Mouse (Mus musculus): Measurements from ENCODE around the gene Ptpro. TPM values are rescaled to one million over a fixed set of nuclear protein-coding genes. Genes with fewer than 3 reads are reported as not detected.
"Not testable (repeated sequence)": the region's sequence is repeated elsewhere in the genome, so short reads cannot be mapped to it uniquely, and the experiment has no call there.

The Ptpro gene
- polyA plus RNA-seq, 1 experiment from 2014 or later = 2.6 TPM

DNA sequence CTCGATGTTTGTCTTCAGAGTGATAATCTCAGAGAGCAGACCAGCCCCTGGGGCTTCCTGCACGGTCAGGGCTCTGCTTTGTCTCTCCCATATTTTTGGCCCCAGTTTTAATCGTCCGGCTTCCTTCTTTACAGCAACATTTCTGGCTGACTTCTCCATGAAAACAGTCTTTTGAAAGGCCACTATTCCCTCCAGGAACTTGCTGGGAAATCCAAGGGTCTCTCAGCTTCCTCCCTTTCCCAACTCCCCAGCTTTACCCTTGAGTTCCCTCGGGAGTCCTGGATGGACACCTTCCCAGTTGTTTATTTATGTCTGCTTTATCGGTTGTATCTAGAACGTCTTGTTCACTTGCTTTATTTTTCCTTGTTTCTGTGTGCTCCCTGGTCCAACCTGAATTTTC lies 205.1 kb downstream of the Ptpro start:
- no peak for ATAC-seq (ENCODE audit: insufficient number of reproducible peaks, low FRiP score, low TSS enrichment, low read depth)
- no peak overlapping the region for H3K4me3 ChIP-seq (replicated peaks)
- H3K9ac ChIP-seq = no peak overlapping the region
- H3K36me3 ChIP-seq = no peaks in the 10 kb centered on the region
- no peaks in the 10 kb centered on the region for H3K27me3 ChIP-seq
- peaks cover 9% of the 10 kb centered on the region; the same call in 1 of the 2 replicates for H3K4me1 ChIP-seq
- no peak overlapping the region for H3K4me2 ChIP-seq (replicated peaks)
- 36% methylated on average over 7 of the region's 7 CpGs for WGBS
- no peaks in the 10 kb centered on the region for H3K9me3 ChIP-seq (replicated peaks)
- no peak overlapping the region for H3K27ac ChIP-seq (replicated peaks)

DNA sequence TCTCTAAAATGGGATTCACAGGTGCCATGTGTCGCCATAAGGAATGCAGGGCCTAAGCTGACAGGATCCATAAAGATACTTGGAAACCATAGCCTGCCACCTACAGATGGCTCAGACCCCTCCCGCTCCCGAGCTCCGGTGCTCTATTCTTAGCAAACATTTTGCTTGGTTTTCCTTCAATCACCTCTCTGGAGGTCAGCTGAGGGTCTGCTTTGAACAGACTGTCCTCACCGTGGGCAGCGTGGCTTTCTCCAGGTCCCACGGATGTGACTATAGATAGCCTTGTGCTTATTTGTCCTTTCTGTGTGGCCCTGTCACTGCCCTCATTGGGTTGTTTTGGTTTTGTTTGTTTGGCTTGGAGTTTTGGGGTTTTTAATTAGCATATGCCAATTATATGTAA lies 206.0 kb downstream of the Ptpro start:
- Histone ChIP-seq H3K9me3 (replicated peaks) (no peaks in the 10 kb centered on the region), H3K9ac (no peak overlapping the region), H3K4me2 (replicated peaks) (no peak overlapping the region), H3K27ac (replicated peaks) (no peak overlapping the region), H3K27me3 (no peaks in the 10 kb centered on the region), H3K4me3 (replicated peaks) (no peak overlapping the region), H3K4me1 (peaks cover 9% of the 10 kb centered on the region; the same call in 1 of the 2 replicates), H3K36me3 (no peaks in the 10 kb centered on the region)
- ATAC-seq (ENCODE audit: insufficient number of reproducible peaks, low FRiP score, low TSS enrichment, low read depth) = no peak
- WGBS = 84% methylated on average over 7 of the region's 7 CpGs

DNA sequence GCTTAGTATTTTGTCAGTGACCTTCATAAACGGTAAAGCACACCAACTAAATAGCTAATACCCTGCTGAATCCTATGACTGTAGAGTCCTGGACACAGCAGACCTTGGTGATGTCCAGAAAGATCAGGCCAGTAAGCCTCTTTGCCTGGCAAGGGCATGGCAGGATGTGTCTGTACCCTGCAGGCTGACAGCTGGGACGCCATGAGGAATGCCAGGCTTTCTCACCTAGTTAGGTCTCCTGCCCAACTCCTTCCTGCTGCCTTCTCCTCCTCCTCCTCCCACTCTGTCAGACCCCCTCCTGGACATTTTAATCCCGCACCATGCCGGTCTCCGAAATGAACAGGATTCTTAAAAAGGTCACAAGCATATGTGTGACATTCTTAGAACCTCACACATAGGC lies 211.7 kb downstream of the Ptpro start:
- Histone ChIP-seq H3K4me2 (replicated peaks) (no peak overlapping the region), H3K27me3 (no peaks in the 10 kb centered on the region), H3K9ac (no peak overlapping the region), H3K9me3 (replicated peaks) (no peaks in the 10 kb centered on the region), H3K27ac (replicated peaks) (no peak overlapping the region), H3K36me3 (no peaks in the 10 kb centered on the region), H3K4me3 (replicated peaks) (no peak overlapping the region), H3K4me1 (peaks cover 9% of the 10 kb centered on the region)
- 91% methylated on average over 5 of the region's 5 CpGs for WGBS
- ATAC-seq (ENCODE audit: insufficient number of reproducible peaks, low FRiP score, low TSS enrichment, low read depth) = no peak

DNA sequence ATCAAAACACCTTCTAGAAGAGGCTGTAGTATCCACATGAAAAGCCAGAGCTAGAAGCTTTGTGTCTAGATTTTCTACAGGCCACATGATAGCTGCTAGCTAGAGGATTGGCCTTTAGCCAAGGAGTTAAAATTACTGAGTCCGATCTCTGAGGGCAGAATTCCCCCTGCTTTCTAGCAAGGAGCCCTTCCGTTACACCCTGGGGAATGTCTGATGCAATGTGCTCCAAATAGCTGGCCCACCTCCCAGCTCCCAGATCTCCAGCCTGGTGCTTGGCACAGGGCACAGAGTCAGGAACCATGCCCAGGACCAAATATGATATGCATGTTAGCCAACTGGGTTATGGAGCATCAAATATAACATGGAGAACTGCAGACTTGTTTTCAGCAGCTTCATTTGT lies 213.1 kb downstream of the Ptpro start:
- no peak overlapping the region for H3K9ac ChIP-seq
- H3K4me1 ChIP-seq = peaks cover 9% of the 10 kb centered on the region
- no peaks in the 10 kb centered on the region for H3K36me3 ChIP-seq
- peak; percentile 79 for ATAC-seq (ENCODE audit: insufficient number of reproducible peaks, low FRiP score, low TSS enrichment, low read depth)
- 6% methylated on average over 2 of the region's 2 CpGs for WGBS
- H3K27ac ChIP-seq (replicated peaks) = peak overlapping the region; percentile 23; the same call in 1 of the 2 replicates
- H3K27me3 ChIP-seq = no peaks in the 10 kb centered on the region
- H3K4me2 ChIP-seq (replicated peaks) = no peak overlapping the region
- H3K9me3 ChIP-seq (replicated peaks) = no peaks in the 10 kb centered on the region
- H3K4me3 ChIP-seq (replicated peaks) = no peak overlapping the region

DNA sequence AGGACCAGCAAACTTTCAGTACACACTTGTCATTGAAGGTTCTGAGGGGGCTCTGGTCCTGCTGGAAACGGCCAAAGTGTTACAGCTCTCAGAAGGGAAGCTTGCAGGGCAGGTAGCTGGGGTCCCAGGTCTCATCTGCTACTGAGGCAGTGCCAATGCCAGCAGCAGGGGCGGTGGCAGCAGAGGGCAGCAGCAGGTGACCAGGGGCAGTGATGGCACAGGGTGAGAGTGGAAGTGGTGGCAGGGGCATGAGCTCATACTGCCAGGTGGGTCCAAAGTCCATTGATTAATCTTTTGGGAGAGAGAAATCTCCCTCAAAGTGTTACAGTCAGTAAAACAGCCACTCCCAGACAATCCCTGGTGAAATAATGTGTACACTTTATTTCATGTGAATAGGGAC lies 214.1 kb downstream of the Ptpro start:
- H3K4me1 ChIP-seq = peaks cover 18% of the 10 kb centered on the region
- no peak for ATAC-seq (ENCODE audit: insufficient number of reproducible peaks, low FRiP score, low TSS enrichment, low read depth)
- no peaks in the 10 kb centered on the region for H3K27me3 ChIP-seq
- no peak overlapping the region for H3K4me2 ChIP-seq (replicated peaks)
- H3K9ac ChIP-seq = no peak overlapping the region
- H3K27ac ChIP-seq (replicated peaks) = no peak overlapping the region
- no peak overlapping the region for H3K4me3 ChIP-seq (replicated peaks)
- no peaks in the 10 kb centered on the region for H3K9me3 ChIP-seq (replicated peaks)
- 82% methylated on average over 2 of the region's 2 CpGs for WGBS
- H3K36me3 ChIP-seq = no peaks in the 10 kb centered on the region

DNA sequence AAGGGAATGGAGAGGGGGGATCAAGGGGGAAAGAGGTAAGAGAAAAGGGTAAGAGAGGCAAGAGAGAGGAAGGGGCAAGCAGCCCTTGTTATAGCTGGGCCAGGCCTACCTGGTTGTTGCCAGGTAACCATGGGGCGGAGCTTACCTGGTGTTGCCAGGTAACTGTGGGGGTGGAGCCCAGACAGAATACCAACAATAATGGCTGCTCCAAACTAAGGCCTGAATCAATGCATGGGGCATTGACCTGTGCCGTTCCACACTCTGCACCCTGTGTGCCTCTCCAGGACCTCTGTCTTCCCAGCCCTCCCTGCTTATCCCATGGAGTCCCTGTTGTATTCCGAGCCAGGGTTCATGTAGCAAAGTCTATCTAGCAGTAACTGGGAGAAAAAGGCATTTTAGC lies 215.6 kb downstream of the Ptpro start:
- Histone ChIP-seq H3K9me3 (replicated peaks) (no peaks in the 10 kb centered on the region), H3K4me2 (replicated peaks) (no peak overlapping the region), H3K4me1 (peaks cover 28% of the 10 kb centered on the region), H3K27ac (replicated peaks) (no peak overlapping the region), H3K36me3 (no peaks in the 10 kb centered on the region), H3K27me3 (no peaks in the 10 kb centered on the region), H3K4me3 (replicated peaks) (no peak overlapping the region), H3K9ac (no peak overlapping the region)
- 89% methylated on average over 3 of the region's 3 CpGs for WGBS
- ATAC-seq (ENCODE audit: insufficient number of reproducible peaks, low FRiP score, low TSS enrichment, low read depth) = no peak

DNA sequence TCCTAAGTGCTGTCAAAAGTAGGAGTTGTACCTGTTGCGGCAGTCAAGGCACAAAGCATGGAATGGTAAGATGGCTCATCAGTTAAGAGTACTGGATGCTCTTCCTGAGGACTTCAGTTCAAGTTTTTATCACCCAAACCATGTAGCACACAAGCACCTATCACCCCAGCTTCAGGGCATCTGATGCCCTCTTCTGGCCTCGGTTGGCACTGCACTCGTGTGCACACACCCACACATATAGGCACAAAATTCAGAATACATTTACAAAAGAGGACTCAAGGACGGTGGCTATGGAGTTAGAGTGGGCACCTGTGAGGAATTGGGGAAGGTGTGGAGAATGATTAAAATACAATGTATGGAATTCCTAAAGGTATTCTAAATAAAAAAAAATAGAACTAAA lies 217.4 kb downstream of the Ptpro start:
- WGBS = 97% methylated on average over 4 of the region's 4 CpGs
- Histone ChIP-seq H3K9me3 (replicated peaks) (no peaks in the 10 kb centered on the region), H3K9ac (no peak overlapping the region), H3K4me1 (peaks cover 28% of the 10 kb centered on the region), H3K27me3 (no peaks in the 10 kb centered on the region), H3K4me3 (replicated peaks) (no peak overlapping the region), H3K36me3 (no peaks in the 10 kb centered on the region), H3K4me2 (replicated peaks) (no peak overlapping the region), H3K27ac (replicated peaks) (no peak overlapping the region)
- ATAC-seq (ENCODE audit: insufficient number of reproducible peaks, low FRiP score, low TSS enrichment, low read depth) = no peak

- Histone ChIP-seq H3K4me1 (peaks cover 19% of the 10 kb centered on the region), H3K4me2 (replicated peaks) (no peak overlapping the region), H3K4me3 (replicated peaks) (no peak overlapping the region), H3K27ac (replicated peaks) (peak overlapping the region; percentile 58), H3K9ac (no peak overlapping the region), H3K27me3 (no peaks in the 10 kb centered on the region), H3K9me3 (replicated peaks) (no peaks in the 10 kb centered on the region), H3K36me3 (no peaks in the 10 kb centered on the region)
- peak; percentile 89 for ATAC-seq (ENCODE audit: insufficient number of reproducible peaks, low FRiP score, low TSS enrichment, low read depth)
- 20% methylated on average over 11 of the region's 11 CpGs for WGBS
Measured at GRCm38 (mm10) chr6:137470901-137471598, 218.9 kb downstream of the Ptpro start.

GRCm38 (mm10) chr6:137472129-137472528 lies 220.0 kb downstream of the Ptpro start:
- H3K27ac ChIP-seq (replicated peaks) = no peak overlapping the region

GRCm38 (mm10) chr6:137473433-137473832 lies 221.3 kb downstream of the Ptpro start:
- H3K4me3 ChIP-seq (replicated peaks) = no peak overlapping the region
- no peak for ATAC-seq (ENCODE audit: insufficient number of reproducible peaks, low FRiP score, low TSS enrichment, low read depth)
- 51% methylated on average over 1 of the region's 1 CpGs for WGBS

More at GRCm38 (mm10) chr6:137472129-137472528, 220.0 kb downstream of the Ptpro start:
- Histone ChIP-seq H3K4me3 (replicated peaks) (no peak overlapping the region), H3K4me1 (peaks cover 19% of the 10 kb centered on the region), H3K9me3 (replicated peaks) (no peaks in the 10 kb centered on the region), H3K36me3 (peaks cover 8% of the 10 kb centered on the region), H3K27me3 (no peaks in the 10 kb centered on the region), H3K4me2 (replicated peaks) (no peak overlapping the region), H3K9ac (no peak overlapping the region)
- WGBS = 65% methylated on average over 9 of the region's 9 CpGs
- no peak for ATAC-seq (ENCODE audit: insufficient number of reproducible peaks, low FRiP score, low TSS enrichment, low read depth)

GRCm38 (mm10) chr6:137475695-137476094 lies 223.6 kb downstream of the Ptpro start:
- Histone ChIP-seq H3K36me3 (peaks cover 13% of the 10 kb centered on the region), H3K4me1 (peaks cover 15% of the 10 kb centered on the region)
- not testable (repeated sequence) for H3K27me3 ChIP-seq; H3K9ac ChIP-seq; H3K27ac ChIP-seq (replicated peaks); ATAC-seq (ENCODE audit: insufficient number of reproducible peaks, low FRiP score, low TSS enrichment, low read depth); H3K9me3 ChIP-seq (replicated peaks); H3K4me2 ChIP-seq (replicated peaks); H3K4me3 ChIP-seq (replicated peaks)
- WGBS = 97% methylated on average over 5 of the region's 5 CpGs

More at GRCm38 (mm10) chr6:137473433-137473832, 221.3 kb downstream of the Ptpro start:
- peaks cover 19% of the 10 kb centered on the region for H3K4me1 ChIP-seq
- H3K27me3 ChIP-seq = no peaks in the 10 kb centered on the region
- peaks cover 8% of the 10 kb centered on the region for H3K36me3 ChIP-seq
- no peaks in the 10 kb centered on the region for H3K9me3 ChIP-seq (replicated peaks)
- H3K9ac ChIP-seq = no peak overlapping the region
- H3K4me2 ChIP-seq (replicated peaks) = no peak overlapping the region
- H3K27ac ChIP-seq (replicated peaks) = no peak overlapping the region

DNA sequence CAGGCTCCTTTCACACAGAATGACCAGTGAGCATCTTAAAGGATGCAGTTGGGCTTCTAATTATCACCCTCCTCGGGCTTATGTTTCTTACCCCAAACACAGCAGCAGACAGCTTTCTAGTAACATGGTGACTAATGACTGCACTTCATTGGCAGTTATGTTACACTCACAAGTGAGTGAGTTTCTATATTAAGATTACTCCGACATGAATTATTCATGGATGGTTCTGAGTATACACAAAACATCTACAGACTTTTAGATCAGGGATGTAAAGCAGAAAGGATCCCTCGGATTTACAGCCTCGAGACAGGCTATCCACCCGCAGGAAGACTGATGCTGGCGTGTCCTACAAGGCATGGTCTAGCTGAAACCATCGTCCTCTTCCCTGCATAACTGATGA lies 230.8 kb downstream of the Ptpro start:
- 0 out of 2 replicates have a peak, but pooled peaks cover 6% of the 10 kb centered on the region for H3K36me3 ChIP-seq
- no peaks in the 10 kb centered on the region for H3K27me3 ChIP-seq
- H3K4me3 ChIP-seq (replicated peaks) = no peak overlapping the region
- H3K9ac ChIP-seq = no peak overlapping the region
- H3K4me1 ChIP-seq = no peaks in the 10 kb centered on the region
- no peak overlapping the region for H3K4me2 ChIP-seq (replicated peaks)
- 70% methylated on average over 7 of the region's 7 CpGs for WGBS
- no peaks in the 10 kb centered on the region for H3K9me3 ChIP-seq (replicated peaks)
- no peak for ATAC-seq (ENCODE audit: insufficient number of reproducible peaks, low FRiP score, low TSS enrichment, low read depth)
- H3K27ac ChIP-seq (replicated peaks) = no peak overlapping the region

All from embryonic facial prominence, embryonic 15.5 days (tissue).